Mouse (Mus musculus) bone marrow macrophage, adult 2 months (primary cell): ENCODE measurements around the gene Pttg1ip.

Experiments
- CTCF ChIP-seq: IDR thresholded peaks from 2 replicates; pipeline ENCODE4 v1.5.1; 2012; ENCODE audit warnings: low read depth, mild to moderate bottlenecking, low read length, moderate library complexity
- POLR2A ChIP-seq: IDR thresholded peaks from 2 replicates; pipeline ENCODE4 v1.6.1; 2012; ENCODE audit warnings: mild to moderate bottlenecking, low read depth, low read length, borderline replicate concordance

DNA sequence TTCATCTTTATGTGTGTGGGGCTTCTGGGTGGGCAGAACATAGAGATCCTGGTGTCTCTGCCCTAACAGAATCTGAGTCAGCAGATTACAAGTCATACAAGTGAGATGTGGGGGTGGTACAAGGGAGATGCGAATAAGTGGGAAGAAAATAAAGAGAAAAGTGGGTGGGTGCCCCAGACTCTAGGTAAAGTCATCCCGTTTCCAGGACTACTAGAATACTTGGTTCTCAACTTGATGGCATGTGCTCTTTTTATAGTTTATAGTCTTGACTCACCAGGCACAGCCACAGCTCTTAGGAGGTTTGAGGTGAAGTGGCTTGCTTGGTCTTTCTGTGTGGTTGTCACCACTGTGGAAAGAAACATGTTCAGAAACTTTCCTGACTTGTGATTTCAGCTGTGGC is 14.5 kb downstream of the Pttg1ip start:
- no peak for TF ChIP-seq POLR2A
- no peak for TF ChIP-seq CTCF
